Mouse (Mus musculus): ENCODE measurements at regions not wholly inside any gene's neighbourhood (a gene's known extent, or its start where the extent isn't known, plus 50 kb on each side); places are given as distances from the start of the nearest gene placed in this dataset.

GRCm38 (mm10) chr9:61862071-61862480 lies 52.3 kb downstream of the Rplp1 start:
- Histone ChIP-seq H3K4me3 (ENCODE audit: low read depth, low read length) (no peak overlapping the region), H3K9ac (ENCODE audit: low read depth, poor library complexity, severe bottlenecking) (no peak overlapping the region), H3K9me3 (replicated peaks; ENCODE audit: control insufficient read depth, insufficient read depth, low read length, poor library complexity, severe bottlenecking) (no peaks in the 10 kb centered on the region; the same call in 1 of the 2 replicates), H3K27me3 (ENCODE audit: control insufficient read depth, insufficient read depth, low read length, poor library complexity, severe bottlenecking) (no peaks in the 10 kb centered on the region), H3K4me1 (ENCODE audit: control insufficient read depth, insufficient read depth, low read length) (no peaks in the 10 kb centered on the region), H3K27ac (ENCODE audit: insufficient read depth, low read length) (no peak overlapping the region), H3K36me3 (ENCODE audit: control insufficient read depth, insufficient read depth, low read length, poor library complexity, severe bottlenecking) (no peaks in the 10 kb centered on the region)
- no peak for TF ChIP-seq CTCF (IDR thresholded peaks at IDR 0.05; ENCODE audit: low read depth, low read length)
- TF ChIP-seq POLR2A (IDR thresholded peaks at IDR 0.05; ENCODE audit: insufficient read depth, low read length), result no peak
- no peak for TF ChIP-seq EP300 (IDR thresholded peaks at IDR 0.05; ENCODE audit: insufficient read depth, low read depth, low read length)

GRCm38 (mm10) chr9:61860147-61860546 lies 54.2 kb downstream of the Rplp1 start:
- H3K9me3 ChIP-seq (replicated peaks; ENCODE audit: control insufficient read depth, insufficient read depth, low read length, poor library complexity, severe bottlenecking), result no peaks in the 10 kb centered on the region; the same call in 1 of the 2 replicates
- TF ChIP-seq POLR2A (IDR thresholded peaks at IDR 0.05; ENCODE audit: insufficient read depth, low read length) (no peak), EP300 (IDR thresholded peaks at IDR 0.05; ENCODE audit: insufficient read depth, low read depth, low read length) (no peak), CTCF (IDR thresholded peaks at IDR 0.05; ENCODE audit: low read depth, low read length) (peak; percentile 71)
- H3K27me3 ChIP-seq (ENCODE audit: control insufficient read depth, insufficient read depth, low read length, poor library complexity, severe bottlenecking), result no peaks in the 10 kb centered on the region
- H3K4me3 ChIP-seq (ENCODE audit: low read depth, low read length), result no peak overlapping the region
- H3K9ac ChIP-seq (ENCODE audit: low read depth, poor library complexity, severe bottlenecking), result no peak overlapping the region
- H3K36me3 ChIP-seq (ENCODE audit: control insufficient read depth, insufficient read depth, low read length, poor library complexity, severe bottlenecking), result no peaks in the 10 kb centered on the region
- H3K27ac ChIP-seq (ENCODE audit: insufficient read depth, low read length), result no peak overlapping the region
- no peaks in the 10 kb centered on the region for H3K4me1 ChIP-seq (ENCODE audit: control insufficient read depth, insufficient read depth, low read length)

GRCm38 (mm10) chr9:61859438-61859837 lies 54.9 kb downstream of the Rplp1 start:
- Histone ChIP-seq H3K4me1 (ENCODE audit: control insufficient read depth, insufficient read depth, low read length) (no peaks in the 10 kb centered on the region), H3K9ac (ENCODE audit: low read depth, poor library complexity, severe bottlenecking) (no peak overlapping the region), H3K27ac (ENCODE audit: insufficient read depth, low read length) (no peak overlapping the region), H3K9me3 (replicated peaks; ENCODE audit: control insufficient read depth, insufficient read depth, low read length, poor library complexity, severe bottlenecking) (no peaks in the 10 kb centered on the region; the same call in 1 of the 2 replicates), H3K27me3 (ENCODE audit: control insufficient read depth, insufficient read depth, low read length, poor library complexity, severe bottlenecking) (no peaks in the 10 kb centered on the region), H3K4me3 (ENCODE audit: low read depth, low read length) (no peak overlapping the region), H3K36me3 (ENCODE audit: control insufficient read depth, insufficient read depth, low read length, poor library complexity, severe bottlenecking) (no peaks in the 10 kb centered on the region)
- no peak for TF ChIP-seq CTCF (IDR thresholded peaks at IDR 0.05; ENCODE audit: low read depth, low read length)
- no peak for TF ChIP-seq EP300 (IDR thresholded peaks at IDR 0.05; ENCODE audit: insufficient read depth, low read depth, low read length)
- TF ChIP-seq POLR2A (IDR thresholded peaks at IDR 0.05; ENCODE audit: insufficient read depth, low read length), result no peak

GRCm38 (mm10) chr9:61857817-61858216 lies 56.5 kb downstream of the Rplp1 start:
- TF ChIP-seq POLR2A (IDR thresholded peaks at IDR 0.05; ENCODE audit: insufficient read depth, low read length) (no peak), CTCF (IDR thresholded peaks at IDR 0.05; ENCODE audit: low read depth, low read length) (no peak), EP300 (IDR thresholded peaks at IDR 0.05; ENCODE audit: insufficient read depth, low read depth, low read length) (no peak)
- Histone ChIP-seq H3K27ac (ENCODE audit: insufficient read depth, low read length) (no peak overlapping the region), H3K36me3 (ENCODE audit: control insufficient read depth, insufficient read depth, low read length, poor library complexity, severe bottlenecking) (no peaks in the 10 kb centered on the region), H3K9ac (ENCODE audit: low read depth, poor library complexity, severe bottlenecking) (no peak overlapping the region), H3K4me1 (ENCODE audit: control insufficient read depth, insufficient read depth, low read length) (no peaks in the 10 kb centered on the region), H3K4me3 (ENCODE audit: low read depth, low read length) (no peak overlapping the region), H3K27me3 (ENCODE audit: control insufficient read depth, insufficient read depth, low read length, poor library complexity, severe bottlenecking) (no peaks in the 10 kb centered on the region), H3K9me3 (replicated peaks; ENCODE audit: control insufficient read depth, insufficient read depth, low read length, poor library complexity, severe bottlenecking) (no peaks in the 10 kb centered on the region)

GRCm38 (mm10) chr9:61856686-61857085 lies 57.7 kb downstream of the Rplp1 start:
- Histone ChIP-seq H3K36me3 (ENCODE audit: control insufficient read depth, insufficient read depth, low read length, poor library complexity, severe bottlenecking) (no peaks in the 10 kb centered on the region), H3K27ac (ENCODE audit: insufficient read depth, low read length) (no peak overlapping the region)
- TF ChIP-seq CTCF (IDR thresholded peaks at IDR 0.05; ENCODE audit: low read depth, low read length) (no peak), EP300 (IDR thresholded peaks at IDR 0.05; ENCODE audit: insufficient read depth, low read depth, low read length) (no peak), POLR2A (IDR thresholded peaks at IDR 0.05; ENCODE audit: insufficient read depth, low read length) (no peak)

GRCm38 (mm10) chr9:61855686-61856085 lies 58.7 kb downstream of the Rplp1 start:
- Histone ChIP-seq H3K36me3 (ENCODE audit: control insufficient read depth, insufficient read depth, low read length, poor library complexity, severe bottlenecking) (no peaks in the 10 kb centered on the region), H3K4me3 (ENCODE audit: low read depth, low read length) (no peak overlapping the region), H3K4me1 (ENCODE audit: control insufficient read depth, insufficient read depth, low read length) (no peaks in the 10 kb centered on the region), H3K27ac (ENCODE audit: insufficient read depth, low read length) (no peak overlapping the region), H3K9ac (ENCODE audit: low read depth, poor library complexity, severe bottlenecking) (no peak overlapping the region), H3K9me3 (replicated peaks; ENCODE audit: control insufficient read depth, insufficient read depth, low read length, poor library complexity, severe bottlenecking) (no peaks in the 10 kb centered on the region), H3K27me3 (ENCODE audit: control insufficient read depth, insufficient read depth, low read length, poor library complexity, severe bottlenecking) (no peaks in the 10 kb centered on the region)
- TF ChIP-seq CTCF (IDR thresholded peaks at IDR 0.05; ENCODE audit: low read depth, low read length), result no peak
- TF ChIP-seq EP300 (IDR thresholded peaks at IDR 0.05; ENCODE audit: insufficient read depth, low read depth, low read length), result no peak
- TF ChIP-seq POLR2A (IDR thresholded peaks at IDR 0.05; ENCODE audit: insufficient read depth, low read length), result no peak

More at GRCm38 (mm10) chr9:61856686-61857085, 57.7 kb downstream of the Rplp1 start:
- no peaks in the 10 kb centered on the region for H3K27me3 ChIP-seq (ENCODE audit: control insufficient read depth, insufficient read depth, low read length, poor library complexity, severe bottlenecking)
- H3K9ac ChIP-seq (ENCODE audit: low read depth, poor library complexity, severe bottlenecking), result no peak overlapping the region
- no peaks in the 10 kb centered on the region for H3K9me3 ChIP-seq (replicated peaks; ENCODE audit: control insufficient read depth, insufficient read depth, low read length, poor library complexity, severe bottlenecking)
- no peaks in the 10 kb centered on the region for H3K4me1 ChIP-seq (ENCODE audit: control insufficient read depth, insufficient read depth, low read length)
- no peak overlapping the region for H3K4me3 ChIP-seq (ENCODE audit: low read depth, low read length)
